Mouse (Mus musculus) kidney, embryonic 14.5 days (tissue): ENCODE measurements at regions not wholly inside any gene's neighbourhood (a gene's known extent, or its start where the extent isn't known, plus 50 kb on each side); places are given as distances from the start of the nearest gene placed in this dataset.

ENCODE experiments used
- ATAC-seq: fragments of 200-750 bp; cut with Nextera tagmentation; 2 replicates; pipeline ENCODE4 v1.8.0; 2017; ENCODE audit warnings: moderate number of reproducible peaks, mild to moderate bottlenecking, moderate TSS enrichment, moderate library complexity; ENCODE audit not compliant: low FRiP score, low TSS enrichment
- H3K27ac ChIP-seq: fragments of 300-500 bp; sonication (generic); 2 replicates; pipeline ENCODE4 v1.5.1; 2014; ENCODE audit warnings: low read depth, mild to moderate bottlenecking, low read length, moderate library complexity, mixed read lengths
- H3K27me3 ChIP-seq: fragments of 300-500 bp; sonication (generic); 2 replicates; pipeline ENCODE4 v1.6.1; 2014; ENCODE audit warnings: mild to moderate bottlenecking, low read length; ENCODE audit not compliant: control insufficient read depth, insufficient read depth
- H3K36me3 ChIP-seq: fragments of 300-500 bp; sonication (generic); 2 replicates; pipeline ENCODE4 v1.6.1; 2014; ENCODE audit warnings: low read length, mixed read lengths; ENCODE audit not compliant: control insufficient read depth, insufficient read depth
- H3K4me1 ChIP-seq: fragments of 300-500 bp; sonication (generic); 2 replicates; pipeline ENCODE4 v1.6.1; 2014; ENCODE audit warnings: low read length, mixed read lengths; ENCODE audit not compliant: control insufficient read depth, insufficient read depth
- H3K4me2 ChIP-seq: fragments of 300-500 bp; sonication (generic); replicated peaks from 2 replicates; pipeline ENCODE4 v1.6.1; 2014; ENCODE audit warnings: low read depth, mild to moderate bottlenecking, low read length
- H3K4me3 ChIP-seq: fragments of 300-500 bp; sonication (generic); 2 replicates; pipeline ENCODE4 v1.5.1; 2014; ENCODE audit warnings: mild to moderate bottlenecking, low read length
- H3K9ac ChIP-seq: fragments of 300-500 bp; sonication (generic); 2 replicates; pipeline ENCODE4 v1.6.1; 2014; ENCODE audit warnings: low read depth, mild to moderate bottlenecking, low read length, moderate library complexity
- H3K9me3 ChIP-seq: fragments of 300-500 bp; sonication (generic); 2 replicates; pipeline ENCODE4 v1.6.1; 2016; ENCODE audit warnings: low read length; ENCODE audit not compliant: control insufficient read depth
- WGBS: fragments of 180-500 bp; shearing (Covaris S2); extraction: QIAGEN DNeasy Blood & Tissue Kit; methylation state at CpG from one replicate; pipeline ENCODE4 v1.1.7; 2014; 5-methylcytosine and 5-hydroxymethylcytosine counted together

DNA sequence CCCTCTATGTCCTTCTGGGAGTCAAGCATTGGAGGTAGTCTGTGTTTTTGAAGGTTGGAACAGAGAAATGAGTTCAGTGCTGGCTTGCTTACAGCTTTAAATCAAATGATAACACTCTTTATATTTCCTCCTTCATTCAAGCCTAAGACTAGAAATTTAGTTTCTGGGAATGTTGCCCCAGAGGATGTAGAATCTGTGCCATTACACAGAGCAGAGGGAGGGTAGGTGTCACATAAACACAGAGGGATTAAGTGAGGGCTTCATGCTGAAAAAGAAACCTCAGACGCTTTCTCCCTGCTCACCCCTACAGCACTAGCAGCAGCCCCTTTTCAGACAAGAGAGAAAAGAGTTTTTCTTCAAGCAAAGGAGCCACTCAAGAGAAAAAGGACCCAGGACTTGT lies 232.9 kb downstream of the 9330182O14Rik start:
- Histone ChIP-seq H3K9me3 (no peaks in the 10 kb centered on the region), H3K27me3 (no peaks in the 10 kb centered on the region), H3K36me3 (no peaks in the 10 kb centered on the region), H3K9ac (no peak overlapping the region), H3K4me1 (no peaks in the 10 kb centered on the region), H3K27ac (no peak overlapping the region), H3K4me2 (no peak overlapping the region), H3K4me3 (no peak overlapping the region)
- ATAC-seq = no peak
- WGBS = 48% methylated on average over 1 of the region's 1 CpGs

DNA sequence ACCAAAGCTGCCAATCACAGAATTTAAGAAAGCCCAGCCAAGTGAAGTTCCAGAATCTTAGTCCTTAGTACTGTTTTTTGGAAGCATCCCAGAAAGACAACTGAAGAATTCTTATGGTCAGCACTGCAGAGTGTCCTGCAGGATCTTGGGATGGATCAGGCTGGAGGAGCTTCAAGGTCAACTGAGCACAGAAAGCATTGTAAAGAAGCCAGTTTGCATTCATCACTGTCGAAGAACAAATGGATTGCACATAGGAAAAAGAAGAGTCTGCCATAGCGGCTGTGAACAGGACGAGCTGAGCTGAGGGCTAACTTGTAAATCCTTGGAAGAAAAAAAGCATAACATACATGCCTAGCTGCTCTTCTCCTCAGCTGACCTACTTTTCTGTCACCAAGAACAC lies 234.6 kb downstream of the 9330182O14Rik start:
- no peak overlapping the region for H3K27ac ChIP-seq
- H3K9ac ChIP-seq = no peak overlapping the region
- H3K4me3 ChIP-seq = no peak overlapping the region
- 66% methylated on average over 3 of the region's 3 CpGs for WGBS
- no peaks in the 10 kb centered on the region for H3K9me3 ChIP-seq
- H3K4me1 ChIP-seq = no peaks in the 10 kb centered on the region
- H3K4me2 ChIP-seq = no peak overlapping the region
- no peaks in the 10 kb centered on the region for H3K27me3 ChIP-seq
- no peaks in the 10 kb centered on the region for H3K36me3 ChIP-seq
- ATAC-seq = no peak

DNA sequence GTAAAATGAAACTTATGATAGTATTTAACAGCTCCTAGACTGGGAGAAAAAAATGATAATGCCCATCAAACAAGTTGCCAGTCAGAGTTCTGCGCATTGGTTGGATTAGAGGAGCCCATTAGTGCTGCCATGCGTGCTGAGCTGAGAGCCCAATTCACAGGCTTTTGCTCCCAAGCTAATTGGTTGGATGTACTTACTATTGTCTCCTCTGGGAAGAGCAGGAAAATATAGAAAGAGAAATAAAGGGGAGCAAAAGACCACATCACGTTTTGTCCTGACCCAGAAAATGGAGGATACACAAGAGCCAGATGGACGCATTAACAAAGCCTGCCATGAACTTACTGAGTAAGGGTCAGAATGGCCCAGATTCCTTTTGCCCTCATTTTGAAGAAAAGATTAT lies 237.3 kb downstream of the 9330182O14Rik start:
- no peaks in the 10 kb centered on the region for H3K9me3 ChIP-seq
- no peak overlapping the region for H3K27ac ChIP-seq
- H3K4me2 ChIP-seq = no peak overlapping the region
- no peak overlapping the region for H3K9ac ChIP-seq
- no peak for ATAC-seq
- no peaks in the 10 kb centered on the region for H3K27me3 ChIP-seq
- no peak overlapping the region for H3K4me3 ChIP-seq
- H3K4me1 ChIP-seq = no peaks in the 10 kb centered on the region
- no peaks in the 10 kb centered on the region for H3K36me3 ChIP-seq
- WGBS = 94% methylated on average over 4 of the region's 4 CpGs

DNA sequence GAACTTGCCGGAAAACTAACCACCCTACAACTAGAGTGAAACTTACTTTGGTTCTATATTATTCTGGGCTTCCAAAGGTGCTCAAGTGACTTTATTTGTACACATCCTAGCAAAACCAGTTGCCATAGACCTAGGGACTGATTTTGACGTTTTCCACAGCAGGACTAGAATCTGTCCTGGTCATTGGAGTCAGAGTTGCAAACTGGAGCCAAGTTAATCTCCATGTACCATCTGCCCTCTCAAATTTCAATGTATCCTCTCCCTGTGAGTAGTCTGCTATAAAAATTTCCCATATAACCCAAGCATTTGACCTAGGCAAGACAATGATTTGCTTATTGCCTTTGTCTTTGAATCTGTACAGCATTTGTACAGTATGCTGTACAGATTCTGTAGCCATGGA lies 252.4 kb downstream of the 9330182O14Rik start:
- Histone ChIP-seq H3K9me3 (no peaks in the 10 kb centered on the region), H3K4me1 (no peaks in the 10 kb centered on the region), H3K27ac (no peak overlapping the region), H3K9ac (no peak overlapping the region), H3K4me2 (no peak overlapping the region), H3K4me3 (no peak overlapping the region), H3K36me3 (no peaks in the 10 kb centered on the region), H3K27me3 (no peaks in the 10 kb centered on the region)
- 86% methylated on average over 2 of the region's 2 CpGs for WGBS
- no peak for ATAC-seq

DNA sequence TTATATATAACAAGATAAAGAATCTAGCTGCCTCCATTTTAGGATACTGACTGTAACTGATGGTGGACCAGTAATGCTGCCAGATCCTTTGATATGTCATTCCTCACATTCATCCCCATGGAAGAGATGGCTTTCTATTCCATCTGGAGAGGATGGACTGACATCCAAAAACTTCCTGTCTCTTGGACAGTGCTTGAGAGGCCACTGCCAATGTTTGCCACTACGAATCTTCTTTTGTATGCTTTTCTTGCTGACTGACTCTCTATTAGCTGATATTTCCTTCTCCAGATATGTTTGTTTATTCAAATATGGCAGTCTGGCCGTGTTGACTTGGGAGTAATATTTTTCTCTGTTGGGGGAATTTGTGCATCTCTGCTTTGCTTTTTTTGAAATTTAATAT lies 253.6 kb downstream of the 9330182O14Rik start:
- no peaks in the 10 kb centered on the region for H3K36me3 ChIP-seq
- no peak overlapping the region for H3K27ac ChIP-seq
- no peaks in the 10 kb centered on the region for H3K4me1 ChIP-seq
- no peaks in the 10 kb centered on the region for H3K9me3 ChIP-seq
- 64% methylated on average over 2 of the region's 2 CpGs for WGBS
- H3K27me3 ChIP-seq = no peaks in the 10 kb centered on the region
- no peak for ATAC-seq
- H3K4me3 ChIP-seq = no peak overlapping the region
- no peak overlapping the region for H3K9ac ChIP-seq
- no peak overlapping the region for H3K4me2 ChIP-seq

DNA sequence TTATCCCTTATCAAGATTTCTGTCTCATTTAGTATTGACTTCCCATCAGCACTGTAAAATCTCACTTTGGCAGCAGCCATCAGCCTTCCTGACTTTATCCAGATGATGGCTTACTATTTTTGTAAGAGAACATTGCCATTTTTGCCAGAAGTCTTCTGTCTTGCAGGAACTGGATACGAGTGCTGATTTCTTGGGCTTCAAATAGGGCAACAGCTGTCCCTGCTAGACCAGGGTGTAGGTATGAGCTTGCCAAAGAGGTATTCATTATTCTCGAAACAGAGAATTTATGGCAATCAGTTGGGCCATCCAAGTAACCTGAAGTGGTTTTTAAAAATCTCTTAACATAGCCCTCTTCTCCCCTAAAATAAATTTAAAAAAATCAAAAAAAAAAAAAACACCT lies 254.6 kb downstream of the 9330182O14Rik start:
- 78% methylated on average over 2 of the region's 2 CpGs for WGBS
- ATAC-seq = no peak

DNA sequence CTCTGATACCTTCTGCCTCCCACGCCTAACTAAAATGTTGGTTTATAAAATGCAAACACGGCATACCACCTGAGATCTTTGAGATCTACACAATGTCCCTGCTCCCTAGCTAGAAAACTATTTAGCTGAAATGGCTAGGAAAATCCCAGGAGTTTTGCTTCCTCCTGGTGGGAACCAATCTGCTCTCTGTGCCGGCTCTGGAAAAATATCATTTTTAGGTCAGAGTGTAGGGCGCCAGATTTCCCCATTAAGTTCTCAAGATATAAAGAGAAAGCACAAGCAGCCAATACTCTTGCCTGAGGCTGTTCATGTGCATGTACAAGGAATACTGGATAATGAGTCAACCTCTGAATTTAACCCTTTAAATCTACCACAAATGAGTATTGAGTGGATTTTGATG lies 301.0 kb downstream of the 9330182O14Rik start:
- H3K4me3 ChIP-seq = no peak overlapping the region
- H3K36me3 ChIP-seq = no peaks in the 10 kb centered on the region
- no peak for ATAC-seq
- no peak overlapping the region for H3K27ac ChIP-seq
- H3K4me1 ChIP-seq = no peaks in the 10 kb centered on the region
- H3K9ac ChIP-seq = no peak overlapping the region
- H3K9me3 ChIP-seq = no peaks in the 10 kb centered on the region
- no peak overlapping the region for H3K4me2 ChIP-seq
- 86% methylated on average over 4 of the region's 4 CpGs for WGBS
- H3K27me3 ChIP-seq = no peaks in the 10 kb centered on the region

More for the DNA sequence above, 254.6 kb downstream of the 9330182O14Rik start:
- Histone ChIP-seq H3K4me2 (no peak overlapping the region), H3K4me3 (no peak overlapping the region), H3K4me1 (no peaks in the 10 kb centered on the region), H3K27me3 (no peaks in the 10 kb centered on the region), H3K9me3 (no peaks in the 10 kb centered on the region), H3K36me3 (no peaks in the 10 kb centered on the region), H3K9ac (no peak overlapping the region), H3K27ac (no peak overlapping the region)

DNA sequence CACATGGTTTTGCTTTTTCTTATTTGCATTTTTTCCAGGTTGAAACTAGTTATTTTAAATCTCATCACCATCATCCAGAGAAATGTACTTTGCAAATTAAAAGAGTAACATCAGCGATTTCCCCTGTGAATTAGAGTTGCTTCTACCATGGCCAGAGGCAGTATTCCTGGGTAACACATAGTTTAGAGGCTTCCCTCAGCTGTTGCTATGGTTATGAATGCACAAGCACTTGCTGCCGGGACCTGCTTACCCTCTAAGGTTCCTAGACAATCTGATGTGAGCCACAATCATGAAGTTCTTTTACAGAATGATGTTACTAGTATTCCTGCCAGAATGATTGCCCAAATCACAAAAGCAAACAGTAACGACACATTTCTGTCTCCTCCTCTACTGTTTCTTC lies 302.5 kb downstream of the 9330182O14Rik start:
- ATAC-seq = no peak
- WGBS = 73% methylated on average over 3 of the region's 3 CpGs
- H3K27me3 ChIP-seq = no peaks in the 10 kb centered on the region

DNA sequence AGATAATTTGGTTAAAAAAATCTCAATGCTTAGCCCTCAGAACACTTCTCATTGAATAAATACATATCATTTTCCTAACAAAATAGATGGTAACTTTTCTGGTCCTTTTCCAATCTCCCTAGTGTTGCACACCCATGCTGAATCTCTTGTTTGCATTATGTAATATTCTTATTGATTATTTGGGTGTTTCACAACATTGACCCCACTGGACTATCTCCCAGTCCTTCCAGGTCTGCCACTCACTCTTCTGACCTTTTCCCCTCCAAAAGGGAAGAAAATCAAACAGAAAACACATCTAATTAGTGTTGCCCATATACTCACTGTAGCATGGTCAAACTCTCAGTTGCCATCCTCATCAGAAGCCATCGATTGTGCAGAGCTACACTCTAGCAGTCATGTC lies 305.7 kb downstream of the 9330182O14Rik start:
- H3K36me3 ChIP-seq = no peaks in the 10 kb centered on the region

More for the DNA sequence above, 302.5 kb downstream of the 9330182O14Rik start:
- H3K9ac ChIP-seq = no peak overlapping the region
- no peaks in the 10 kb centered on the region for H3K9me3 ChIP-seq
- no peak overlapping the region for H3K4me3 ChIP-seq
- H3K4me2 ChIP-seq = no peak overlapping the region
- H3K27ac ChIP-seq = no peak overlapping the region
- no peaks in the 10 kb centered on the region for H3K36me3 ChIP-seq
- H3K4me1 ChIP-seq = no peaks in the 10 kb centered on the region

DNA sequence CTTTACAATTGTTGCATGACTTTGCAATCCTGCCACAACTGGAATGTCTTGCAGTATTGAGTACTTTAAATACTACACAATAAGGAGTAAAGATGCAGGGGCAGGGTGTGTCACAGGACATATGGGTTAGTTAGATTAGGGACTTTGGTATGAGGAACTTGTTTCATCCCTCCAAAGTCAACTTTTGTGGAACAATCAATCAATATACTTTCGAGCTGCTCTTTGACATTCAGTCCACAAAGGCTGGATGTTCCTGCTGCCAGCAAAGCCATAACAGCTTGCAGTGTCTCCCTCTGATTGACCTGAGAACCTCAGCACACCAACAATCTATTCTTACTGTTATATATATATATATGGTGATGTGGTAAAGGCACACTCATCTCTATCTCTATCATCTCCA lies 314.5 kb downstream of the 9330182O14Rik start:
- Histone ChIP-seq H3K9me3 (no peaks in the 10 kb centered on the region), H3K27me3 (no peaks in the 10 kb centered on the region), H3K4me1 (no peaks in the 10 kb centered on the region), H3K9ac (no peak overlapping the region), H3K27ac (no peak overlapping the region), H3K4me3 (no peak overlapping the region), H3K36me3 (no peaks in the 10 kb centered on the region), H3K4me2 (no peak overlapping the region)
- WGBS = 84% methylated on average over 1 of the region's 1 CpGs
- ATAC-seq = no peak

More for the DNA sequence above, 305.7 kb downstream of the 9330182O14Rik start:
- Histone ChIP-seq H3K27ac (no peak overlapping the region), H3K27me3 (no peaks in the 10 kb centered on the region), H3K4me1 (no peaks in the 10 kb centered on the region), H3K9me3 (no peaks in the 10 kb centered on the region), H3K4me3 (no peak overlapping the region), H3K4me2 (no peak overlapping the region), H3K9ac (no peak overlapping the region)
- no peak for ATAC-seq
- WGBS = 93% methylated on average over 1 of the region's 1 CpGs
